Mouse (Mus musculus) bone marrow, adult 2 months (tissue): ENCODE measurements around the gene 3110082I17Rik.
"Not testable (repeated sequence)": the region's sequence is repeated elsewhere in the genome, so short reads cannot be mapped to it uniquely, and the experiment has no call there.

Experiments used
- CTCF ChIP-seq: fragments of 200-500 bp; IDR thresholded peaks from 2 replicates; pipeline ENCODE4 v1.5.1; 2011; ENCODE audit warnings: low read length, control low read depth; ENCODE audit not compliant: control insufficient read depth, insufficient read depth
- POLR2A ChIP-seq: fragments of 200-500 bp; IDR thresholded peaks from 2 replicates; pipeline ENCODE4 v1.6.1; 2011; ENCODE audit warnings: low read depth, mild to moderate bottlenecking, control low read depth, low read length, borderline replicate concordance; ENCODE audit not compliant: control insufficient read depth

DNA sequence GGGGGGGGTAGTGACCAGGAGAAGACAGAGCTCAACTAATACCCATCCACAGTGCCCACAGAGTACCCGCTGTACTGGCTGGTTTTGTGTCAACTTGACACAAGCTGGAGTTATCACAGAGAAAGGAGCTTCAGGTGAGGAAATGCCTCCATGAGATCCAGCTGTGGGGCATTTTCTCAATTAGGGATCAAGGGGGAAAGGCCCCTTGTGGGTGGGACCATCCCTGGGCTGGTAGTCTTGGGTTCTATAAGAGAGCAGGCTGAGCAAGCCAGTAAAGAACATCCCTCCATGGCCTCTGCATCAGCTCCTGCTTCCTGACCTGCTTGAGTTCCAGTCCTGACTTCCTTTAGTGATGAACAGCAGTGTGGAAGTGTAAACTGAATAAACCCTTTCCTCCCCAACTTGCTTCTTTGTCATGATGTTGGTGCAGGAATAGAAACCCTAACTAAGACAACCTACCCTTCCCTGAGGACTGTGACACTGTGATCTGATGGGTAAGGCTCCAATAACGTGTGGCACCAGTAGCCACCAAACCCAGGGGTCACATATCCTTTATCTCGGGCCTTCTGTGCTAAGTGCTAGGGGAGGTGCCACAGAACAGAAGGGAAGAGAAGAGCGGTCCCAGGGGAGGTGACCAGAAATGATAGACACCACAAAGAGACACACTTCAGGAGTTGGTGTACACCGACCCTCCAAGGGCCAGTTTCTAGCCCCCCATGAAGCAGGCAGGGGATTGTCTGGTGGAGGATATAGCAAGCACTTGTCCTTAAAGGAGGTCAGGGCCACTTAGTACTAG, 69.8 kb downstream of the 3110082I17Rik start:
- TF ChIP-seq CTCF, POLR2A: not testable (repeated sequence)
